Mouse (Mus musculus) monocyte, adult 5-6 weeks (primary cell): ENCODE data around the gene Tle1. TPM values are rescaled to one million over a fixed set of nuclear protein-coding genes. Genes with fewer than 3 reads are reported as not detected.
A peak's percentile ranks its signal among the peaks of the same experiment; 100 is the strongest.

Source experiments
- ATAC-seq: fragments of 153-309, 156-312 bp; replicated peaks from 2 replicates; pipeline ENCODE4 v1.8.0; 2017; ENCODE audit warnings: mild to moderate bottlenecking; ENCODE audit not compliant: low TSS enrichment, insufficient number of reproducible peaks, severe bottlenecking, poor library complexity, low FRiP score
- total RNA-seq: library from RNA; stranded (forward); fragments of 200-1000, 200-491, 200-594 nt; gene quantifications from 3 replicates; pipeline ENCODE4 v1.2.3, GENCODE M21; 2017

Tle1 gene
- total RNA-seq, result 36.6 to 57.2 TPM (median 45.3 TPM) in 3 replicates

DNA sequence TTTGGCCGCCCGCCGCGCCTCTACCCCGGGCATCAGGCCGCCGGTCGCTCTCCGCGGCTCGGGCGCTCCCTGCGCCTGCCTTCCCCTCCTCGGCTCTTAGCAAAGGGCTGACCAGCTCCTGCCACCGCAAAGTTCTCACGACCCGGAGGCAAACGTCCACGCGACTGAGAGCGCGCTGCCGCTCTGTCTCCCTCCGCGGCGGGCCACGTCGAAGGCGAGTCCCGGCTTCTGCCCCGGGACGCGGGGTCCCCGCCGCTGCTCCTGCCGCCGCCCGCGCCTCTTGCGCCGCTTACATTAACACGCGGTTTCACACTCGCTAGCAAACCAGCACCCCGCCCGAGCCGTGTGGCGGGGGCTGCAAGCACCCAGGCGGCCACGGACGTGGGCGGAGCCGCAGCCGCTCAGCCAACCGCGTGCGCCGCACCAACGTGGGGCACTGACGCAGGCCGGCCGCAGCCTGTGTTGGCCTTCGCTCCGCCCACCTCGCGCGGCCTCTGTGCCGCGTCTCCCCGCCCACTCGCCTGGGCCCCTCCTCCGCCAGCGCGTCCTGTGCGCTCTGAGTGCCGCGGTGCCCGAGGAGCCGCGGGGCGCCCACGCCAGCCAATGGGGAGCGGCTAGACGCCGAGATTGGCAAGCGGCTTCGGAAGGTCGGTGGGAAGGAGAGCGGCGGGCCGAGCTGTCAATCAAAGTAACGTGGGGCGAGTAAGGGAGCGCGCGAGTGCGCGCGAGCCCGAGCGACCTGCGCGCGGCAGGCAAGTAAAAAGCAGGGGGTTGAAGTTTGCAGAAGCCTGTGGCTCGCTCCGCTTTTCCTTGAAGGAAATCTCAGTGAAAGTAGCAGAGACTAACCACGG lies at the start of gene Tle1:
TSS of gene Tle1 (minus strand) at position 361 of the 851 bp plus-strand sequence.
- ATAC-seq, result peak; percentile 80

DNA sequence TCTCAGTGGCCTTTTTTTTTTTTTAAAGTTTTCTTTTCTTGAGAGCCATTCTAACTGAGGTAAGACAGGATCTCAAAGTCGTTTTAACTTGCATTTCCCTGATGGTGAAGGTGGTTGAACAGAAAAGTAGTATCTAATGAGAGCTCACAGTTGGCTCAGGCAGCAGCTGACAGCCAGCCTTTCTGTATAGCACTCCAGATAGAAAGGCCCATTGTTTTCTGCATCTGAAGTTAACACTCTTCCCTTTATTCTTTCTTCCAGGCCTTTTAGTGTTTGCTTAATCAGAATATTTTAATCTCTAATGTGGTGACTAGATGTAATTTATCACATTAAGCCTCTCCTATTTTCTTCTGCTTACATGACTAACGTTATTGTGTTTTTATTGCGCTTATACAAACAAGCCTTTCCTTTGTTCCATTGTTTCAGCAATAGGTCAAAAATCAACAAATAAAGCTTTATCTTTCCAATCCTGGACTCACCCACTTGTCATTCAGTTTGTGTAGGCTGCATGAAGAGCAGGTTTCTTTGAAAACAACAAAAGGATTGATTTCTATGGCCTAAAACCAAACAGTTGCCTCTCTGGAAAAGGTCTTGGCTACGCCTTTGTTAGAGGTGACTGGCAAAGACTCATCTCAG lies 33.0 kb upstream of the Tle1 start:
- ATAC-seq, result no peak

DNA sequence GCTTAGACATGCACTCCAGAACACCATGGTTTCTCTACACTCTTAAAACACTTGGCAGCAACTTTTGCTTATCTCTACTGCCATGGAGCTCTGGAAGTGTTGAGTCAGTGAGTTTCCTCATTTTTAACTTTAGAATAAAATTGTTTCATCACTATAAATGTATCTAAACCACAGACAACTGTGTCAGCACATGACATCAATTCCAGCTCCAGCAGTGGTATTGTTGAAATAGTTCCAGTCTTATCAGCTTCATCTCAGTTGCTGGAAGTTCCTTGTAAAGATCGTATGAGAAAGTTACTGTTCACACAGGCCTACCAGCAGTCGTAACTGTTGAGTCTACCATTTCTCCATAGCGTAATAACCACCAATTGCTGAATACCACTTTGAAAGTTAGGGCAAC lies 31.5 kb upstream of the Tle1 start:
- no peak for ATAC-seq

DNA sequence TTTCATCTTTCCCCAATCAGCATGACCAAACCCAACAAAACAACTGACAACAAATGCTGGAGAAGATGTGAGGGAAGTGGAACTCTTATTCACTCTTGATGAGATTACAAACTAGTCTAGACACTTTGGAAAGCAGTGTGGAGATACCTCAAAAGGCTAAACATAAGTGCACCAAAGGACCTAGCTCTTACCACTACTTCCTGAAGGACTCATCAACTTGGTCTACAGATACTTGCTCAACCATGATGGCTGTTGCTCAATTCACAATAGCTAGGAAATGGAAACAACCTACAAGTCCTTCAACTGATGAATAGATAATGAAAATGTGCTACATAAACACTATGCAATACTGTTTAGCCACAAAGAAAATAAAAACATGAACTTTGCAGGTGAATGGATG lies 30.1 kb upstream of the Tle1 start:
- no peak for ATAC-seq

DNA sequence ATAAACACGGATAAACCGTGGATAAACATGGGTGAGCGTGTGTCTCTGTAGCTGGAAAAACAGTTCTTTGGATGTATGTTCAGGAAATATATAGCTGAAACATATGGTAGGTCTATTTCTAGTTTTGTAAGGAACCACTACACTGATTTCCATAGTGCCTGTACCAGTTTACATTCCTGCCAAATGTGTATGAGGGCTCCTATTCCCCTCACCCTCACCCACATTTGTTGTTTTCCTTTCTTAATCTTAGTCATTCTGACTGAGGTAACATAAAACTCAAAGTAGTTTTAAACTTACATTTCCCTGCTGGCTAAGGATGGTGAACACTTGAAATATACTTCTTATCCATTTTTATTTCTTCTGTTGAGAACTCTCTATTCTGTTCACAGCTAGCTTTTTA lies 20.9 kb upstream of the Tle1 start:
- ATAC-seq, result no peak

DNA sequence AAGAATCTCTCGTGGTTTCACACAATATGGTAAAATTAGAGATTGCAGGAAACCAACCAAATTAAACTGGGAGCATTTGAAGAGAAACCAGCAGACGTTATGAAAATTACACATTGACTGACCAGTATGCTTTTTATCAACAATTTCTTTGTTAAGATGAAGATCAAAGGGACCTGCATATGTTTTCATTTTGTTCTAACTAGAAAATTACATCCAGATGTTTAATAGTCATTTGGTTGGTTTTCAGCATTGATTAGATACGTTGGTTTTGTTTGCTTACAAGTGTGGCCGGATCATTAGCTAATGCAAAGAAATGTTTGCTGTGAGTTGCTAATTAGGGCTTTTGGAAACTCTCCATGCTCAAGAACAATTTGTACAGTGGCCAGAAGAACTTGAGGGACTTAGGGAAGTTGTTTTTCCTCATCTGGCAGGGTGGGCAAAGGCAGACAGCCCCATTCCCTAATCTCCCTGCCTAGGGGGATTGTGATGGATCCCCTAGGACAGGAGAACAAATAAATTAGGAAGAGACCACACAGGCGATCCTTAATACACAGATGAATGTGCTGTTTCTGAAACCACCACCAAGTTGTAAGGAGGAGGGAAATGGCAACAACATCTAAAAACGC lies 3.8 kb upstream of the Tle1 start:
- no peak for ATAC-seq

DNA sequence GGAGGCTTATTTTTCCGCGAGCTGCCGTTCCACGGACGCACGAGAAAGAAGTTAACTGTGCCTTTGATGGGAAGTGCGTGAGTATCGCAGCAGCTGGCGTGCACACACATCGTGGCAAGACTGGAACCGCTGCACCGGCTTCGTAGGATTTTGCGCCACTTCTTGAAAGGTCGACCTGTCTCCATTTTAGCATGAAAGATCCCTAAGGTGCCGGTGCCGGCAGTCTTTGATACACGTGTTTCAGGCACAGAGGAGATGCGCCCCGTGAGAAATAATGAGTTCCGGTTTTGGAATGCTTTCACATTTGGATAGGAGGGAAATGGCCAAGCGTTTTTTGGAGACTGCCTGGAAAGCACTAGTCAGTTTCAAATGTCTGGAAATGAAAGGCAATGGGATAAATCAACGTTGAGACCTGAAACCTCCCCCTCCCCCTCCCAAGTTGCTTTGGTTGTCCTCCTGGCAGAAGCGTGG lies 837 bp upstream of the Tle1 start:
- no peak for ATAC-seq

DNA sequence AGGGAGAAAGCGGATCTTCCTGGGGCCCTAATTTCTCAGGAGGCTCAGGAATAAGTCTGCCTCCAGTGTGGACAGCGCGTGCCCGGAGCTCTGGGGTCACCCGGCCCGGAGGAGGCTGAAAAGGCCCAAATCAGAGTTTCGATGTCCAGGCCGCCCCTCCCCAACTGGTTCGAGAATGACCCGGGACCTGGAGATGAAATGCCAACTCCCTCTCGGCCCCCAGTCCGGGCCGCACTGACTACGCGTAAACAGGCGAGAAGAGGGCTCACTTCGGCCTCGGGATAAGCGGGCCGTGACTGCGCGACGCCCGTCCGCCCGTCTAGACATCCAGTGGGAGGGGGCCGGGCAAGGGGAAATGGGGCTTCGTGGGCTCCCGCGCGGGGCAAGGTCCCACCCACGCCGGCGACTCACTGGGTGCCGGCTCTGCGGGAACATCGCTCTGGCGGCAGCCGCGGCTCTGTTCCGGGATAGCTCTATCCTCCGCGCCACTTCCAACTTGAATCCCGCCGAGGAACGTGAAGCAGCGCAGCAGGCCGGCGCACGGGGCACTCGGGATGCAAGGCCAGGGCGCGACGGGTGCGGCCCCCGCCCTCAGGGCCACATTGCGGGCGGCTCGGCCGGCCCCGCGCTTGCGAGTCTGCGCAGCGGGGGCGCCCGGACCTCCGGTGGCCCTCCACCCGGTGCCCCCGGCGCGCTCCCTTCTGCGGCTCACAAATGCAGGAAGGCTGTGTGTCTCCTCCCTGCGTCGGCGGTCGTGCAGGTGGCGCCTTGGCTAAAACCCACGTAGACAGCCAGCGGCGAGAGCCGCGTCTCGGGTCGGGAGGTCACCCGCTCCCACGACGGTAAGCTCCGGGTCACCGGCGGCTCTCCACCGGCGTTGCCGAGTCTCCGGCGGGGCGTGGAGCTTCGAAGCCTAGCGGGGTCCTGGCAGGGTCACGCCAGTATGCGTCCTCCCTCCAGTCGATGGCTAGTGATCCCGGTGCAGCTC lies 854 bp downstream of the Tle1 start:
- ATAC-seq, result no peak

DNA sequence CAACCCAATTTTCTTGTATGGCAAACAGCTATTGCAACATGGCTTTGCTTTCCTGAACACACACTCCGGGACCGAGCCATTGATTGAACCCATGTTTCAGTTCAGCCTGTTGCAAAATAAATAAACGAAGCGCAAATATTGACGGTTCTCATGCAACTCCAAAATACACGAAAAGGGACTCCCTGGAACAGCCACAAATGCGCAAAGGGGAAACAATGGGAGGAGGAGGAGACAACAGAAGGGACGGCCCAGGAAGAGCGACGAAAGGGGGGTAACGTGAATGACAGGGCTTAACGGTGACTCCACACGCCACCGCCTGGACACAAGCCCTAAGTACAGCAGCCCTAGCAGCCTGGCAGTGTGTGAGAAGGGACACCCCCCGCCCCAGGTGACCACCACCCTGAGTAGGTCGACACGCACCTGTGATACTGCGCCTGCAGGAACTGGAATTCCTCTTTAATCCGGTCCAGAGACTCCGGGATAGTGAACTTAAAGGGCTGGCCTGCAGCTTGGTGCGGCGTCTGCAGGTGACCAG lies 1.8 kb downstream of the Tle1 start:
- ATAC-seq, result peak; percentile 50

DNA sequence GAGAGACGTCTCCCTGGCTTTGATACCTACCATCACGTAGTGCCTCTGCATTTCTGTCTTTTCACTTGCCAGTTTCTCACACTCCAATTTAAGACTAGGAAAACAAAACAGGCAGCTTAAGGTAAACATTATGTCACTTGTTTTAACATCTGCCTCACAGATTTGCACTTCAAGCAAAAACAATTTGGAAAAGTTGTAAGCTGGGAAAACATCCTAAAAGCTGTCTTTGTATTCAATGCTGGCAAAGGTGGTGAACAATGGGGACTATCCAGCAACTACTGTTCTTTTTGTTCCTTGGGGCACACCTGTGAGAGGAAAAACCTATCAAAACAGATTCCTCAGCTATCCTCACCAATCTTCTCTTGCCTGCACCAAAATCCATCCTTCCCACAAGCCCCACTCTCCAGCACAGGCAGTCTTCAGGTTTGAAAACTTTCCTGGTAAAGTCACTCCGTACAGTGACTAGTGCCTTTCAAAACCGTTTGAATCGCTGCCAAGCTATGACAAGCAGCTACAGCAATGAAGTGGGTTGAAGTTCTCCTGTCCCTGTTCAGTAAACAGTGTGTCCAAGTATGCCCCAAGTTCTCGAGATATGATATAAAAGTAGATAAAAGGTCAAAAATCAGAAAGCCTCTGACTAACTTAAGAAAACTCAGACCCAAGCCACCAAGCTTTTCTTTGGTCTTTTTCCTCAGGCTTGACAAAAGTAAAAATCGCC lies 2.7 kb downstream of the Tle1 start:
- ATAC-seq, result no peak

DNA sequence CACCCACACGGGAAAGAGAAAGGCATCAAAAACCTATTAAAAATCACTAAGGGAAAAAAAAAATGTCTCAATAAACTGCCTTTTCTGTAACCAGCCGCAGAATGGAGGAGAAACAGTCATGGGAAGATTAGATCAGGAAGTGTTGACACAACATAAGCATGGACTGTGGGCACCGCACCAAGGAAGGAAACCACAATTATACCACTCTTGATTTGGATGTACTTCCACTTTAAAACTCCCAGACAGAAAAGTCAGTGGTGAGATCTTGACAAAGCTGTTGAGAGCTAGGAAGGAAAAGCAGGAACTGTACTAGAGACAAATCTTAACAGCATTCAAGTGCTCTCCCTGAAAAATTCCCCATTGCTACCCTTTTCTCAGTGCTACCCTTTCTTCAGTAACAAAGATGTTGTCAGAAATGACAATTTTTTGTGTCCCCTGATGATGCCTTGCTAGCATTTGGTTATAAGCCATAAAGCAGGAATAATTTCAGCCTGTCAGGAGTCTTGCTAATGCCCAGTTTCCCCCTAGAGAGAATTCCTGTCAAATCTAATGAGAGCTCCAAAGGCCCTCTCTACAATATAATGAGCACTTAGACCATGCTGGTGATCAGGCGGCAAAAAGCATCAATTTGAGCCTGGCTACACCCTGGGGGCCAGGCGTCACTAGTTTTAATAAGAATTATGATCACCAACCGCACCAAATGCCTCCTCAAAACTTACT lies 5.4 kb downstream of the Tle1 start:
- 0 out of 2 replicates have a peak, but pooled peaks have one; percentile 16 for ATAC-seq

DNA sequence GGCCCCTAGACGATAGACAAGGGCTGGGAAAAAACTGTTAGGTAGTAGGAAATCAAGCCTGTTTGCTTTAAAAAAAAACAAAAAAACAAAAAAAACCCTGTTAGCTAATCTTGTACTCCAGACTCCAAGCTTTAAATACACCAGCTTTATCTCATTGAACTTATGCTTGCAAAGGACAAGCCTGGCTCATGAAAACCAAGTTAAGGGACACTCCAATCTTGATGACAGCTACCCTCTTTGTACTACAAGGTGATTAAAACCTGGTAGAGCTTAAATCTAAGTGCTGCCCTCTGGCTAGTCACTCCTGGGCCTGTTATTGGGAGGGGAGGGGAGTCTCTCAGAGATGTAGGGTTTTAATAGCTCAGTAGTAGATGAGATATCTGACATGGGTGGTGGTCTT lies 7.4 kb downstream of the Tle1 start:
- no peak for ATAC-seq

DNA sequence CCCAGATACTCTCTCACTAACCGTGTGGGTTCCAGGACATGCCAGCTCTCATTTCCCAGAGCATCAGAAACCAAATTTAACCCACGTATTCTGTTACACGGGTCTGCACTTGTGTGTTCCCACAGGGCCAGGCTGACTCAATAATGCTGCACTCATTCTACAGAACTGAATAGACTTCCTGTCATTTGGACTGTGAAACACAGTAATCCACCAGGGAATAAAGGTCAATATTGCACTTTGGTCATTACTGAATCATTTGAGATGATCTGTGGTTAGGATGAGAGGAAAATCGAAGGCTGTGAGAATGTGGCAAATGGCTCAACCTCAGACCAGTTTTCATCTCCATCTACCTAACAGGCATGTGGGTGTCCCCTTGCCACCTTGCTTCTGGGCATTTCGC lies 16.2 kb downstream of the Tle1 start:
- no peak for ATAC-seq

DNA sequence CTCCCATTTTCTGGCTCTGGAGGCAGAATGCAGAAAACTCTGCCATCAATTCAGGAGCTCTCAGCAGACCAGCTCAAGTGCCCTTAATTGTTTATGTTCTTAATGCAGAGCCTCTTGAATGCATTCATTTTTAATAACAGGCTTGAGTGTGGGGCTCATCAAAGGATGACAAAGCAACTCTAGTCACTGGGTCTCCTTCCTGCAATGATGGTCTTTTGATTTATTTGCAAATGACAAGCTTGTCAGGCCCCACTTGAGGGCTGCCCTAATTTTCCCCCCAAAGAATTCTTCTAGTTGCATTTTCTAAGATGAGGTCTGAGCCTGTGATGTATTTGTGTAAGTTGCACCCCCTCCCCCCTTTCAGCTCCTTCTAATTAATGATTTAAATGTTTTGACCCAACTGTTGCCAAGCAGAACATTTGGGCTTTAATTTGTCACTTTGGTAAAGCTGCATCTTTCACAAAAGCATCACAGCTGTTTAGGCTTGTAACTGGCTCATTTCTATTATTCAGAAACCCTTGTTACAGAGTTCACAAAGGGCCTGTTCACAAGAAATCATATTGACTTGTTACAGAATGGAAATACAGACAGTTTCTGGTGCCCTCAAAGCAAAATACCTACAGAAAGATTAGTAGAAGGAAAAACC lies 18.3 kb downstream of the Tle1 start:
- ATAC-seq, result no peak

DNA sequence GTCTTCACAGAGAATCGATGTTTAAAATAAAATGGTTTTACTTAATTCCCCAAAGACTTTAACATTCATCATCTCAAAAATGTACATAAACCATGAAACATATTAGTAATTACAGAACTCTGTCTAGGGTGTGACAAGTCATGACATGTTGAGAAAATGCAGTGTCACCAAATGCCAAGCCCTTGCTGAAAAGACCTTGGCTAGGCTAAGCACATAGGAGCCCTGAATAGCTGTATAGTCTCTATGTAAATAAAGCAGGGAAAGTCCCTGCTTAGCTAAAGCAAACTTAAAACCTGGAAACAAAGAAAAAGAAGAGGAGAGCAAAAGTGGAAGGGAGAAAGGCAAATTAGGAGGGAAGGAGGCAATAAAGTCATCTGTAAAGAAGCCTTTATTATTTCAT lies 24.8 kb downstream of the Tle1 start:
- no peak for ATAC-seq

DNA sequence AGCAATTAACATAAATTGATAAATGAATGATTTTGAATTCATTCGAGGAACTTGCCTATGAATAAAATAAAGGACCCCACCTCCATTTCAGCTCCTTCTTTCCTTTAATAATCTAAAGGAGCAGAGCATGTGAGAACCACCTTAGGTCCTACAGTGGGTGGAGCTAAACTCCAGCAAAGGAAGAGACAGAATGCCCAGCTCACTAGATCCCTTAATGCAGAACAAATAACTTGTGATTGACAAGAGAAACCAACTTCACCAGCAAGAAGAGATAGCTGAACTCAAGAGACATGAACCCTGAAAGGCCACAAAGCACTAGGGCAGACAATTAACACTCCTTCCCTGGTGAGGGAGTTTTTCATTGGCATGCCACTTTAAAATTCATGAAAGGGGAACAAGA lies 32.5 kb downstream of the Tle1 start:
- no peak for ATAC-seq

DNA sequence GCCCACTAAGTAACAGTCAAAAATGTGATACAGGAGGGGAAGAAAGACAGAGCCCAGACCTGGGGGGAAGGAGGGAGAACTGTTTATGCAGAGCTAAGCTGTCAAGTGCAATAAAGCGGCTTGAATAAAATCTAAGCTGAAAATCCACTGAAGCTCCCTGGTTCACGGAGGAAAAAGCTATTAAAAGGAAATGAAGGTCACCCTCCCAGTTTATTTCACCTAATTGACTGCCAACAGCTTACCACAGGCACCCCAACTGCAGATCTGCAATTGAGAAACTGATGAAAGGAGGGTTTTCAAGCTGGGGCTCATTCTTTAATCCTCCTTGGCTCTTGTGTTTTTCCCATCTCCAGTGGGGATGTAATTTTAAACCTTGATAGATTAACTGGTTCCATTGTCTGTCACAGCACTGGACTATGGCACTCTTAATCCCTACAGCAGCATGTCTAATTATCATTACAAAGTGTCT lies 32.9 kb downstream of the Tle1 start:
- no peak for ATAC-seq
